Mouse (Mus musculus): Measurements from ENCODE around the gene Zfp52. TPM values are rescaled to one million over a fixed set of nuclear protein-coding genes. Genes with fewer than 3 reads are reported as not detected.

The Zfp52 gene
- polyA plus RNA-seq, 1 experiment: 1.1 TPM

DNA sequence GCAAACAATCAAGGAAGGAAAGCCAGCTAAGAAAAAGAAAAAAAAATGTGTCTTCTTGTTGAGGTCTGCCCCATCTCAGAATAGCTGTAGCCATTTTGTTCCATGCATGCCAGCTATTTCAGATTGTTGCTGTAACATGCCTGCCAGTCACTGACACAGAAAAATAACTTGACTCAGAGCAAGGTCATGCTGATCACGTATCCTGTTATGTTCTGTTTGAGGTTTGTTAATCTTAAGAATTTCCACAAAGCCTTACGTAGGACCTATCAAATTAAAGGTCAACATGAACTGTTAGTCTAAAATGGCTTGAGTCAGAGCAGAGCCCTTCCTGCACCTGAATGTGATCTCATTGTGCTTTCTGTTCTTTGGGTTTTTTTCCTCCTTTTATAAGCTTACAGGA, 1.3 kb downstream of the Zfp52 start:
- no peaks in the 10 kb centered on the region for H3K9me3 ChIP-seq
- H3K36me3 ChIP-seq (replicated peaks; ENCODE audit: low read length): peaks cover 38% of the 10 kb centered on the region
- TF ChIP-seq FLI1 (IDR thresholded peaks at IDR 0.05; ENCODE audit: low read length) (no peak), GATA1 (IDR thresholded peaks at IDR 0.05; ENCODE audit: borderline replicate concordance, low read length) (no peak)
- H3K4me1 ChIP-seq: peaks cover 42% of the 10 kb centered on the region
- no peaks in the 10 kb centered on the region for H3K27me3 ChIP-seq (replicated peaks)
- H3K4me3 ChIP-seq (replicated peaks): peak overlapping the region; percentile 75

DNA sequence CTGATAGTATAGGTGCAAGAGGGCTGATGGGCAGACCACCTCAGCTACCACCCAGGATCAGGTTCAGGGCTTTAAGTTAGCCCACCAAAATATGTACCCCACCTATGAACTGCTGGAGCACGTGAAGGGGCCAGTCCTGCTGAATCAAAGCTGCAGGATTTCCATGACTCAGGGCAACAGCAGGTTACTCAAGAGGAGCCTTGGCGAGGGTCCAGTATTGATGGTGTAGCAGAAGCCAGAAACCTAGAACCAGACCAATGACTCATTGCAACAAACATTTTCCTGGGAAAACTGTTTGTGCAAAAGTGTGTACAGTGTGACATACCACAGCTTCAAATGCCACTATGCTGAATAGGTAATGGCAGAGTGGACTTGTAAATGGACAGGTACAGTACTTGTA, 22.5 kb downstream of the Zfp52 start:
- H3K9me3 ChIP-seq: no peaks in the 10 kb centered on the region
- H3K27me3 ChIP-seq (replicated peaks): no peaks in the 10 kb centered on the region
- TF ChIP-seq FLI1 (IDR thresholded peaks at IDR 0.05; ENCODE audit: low read length): no peak
- TF ChIP-seq GATA1 (IDR thresholded peaks at IDR 0.05; ENCODE audit: borderline replicate concordance, low read length): no peak
- 0 out of 2 replicates have a peak, but pooled peaks cover 2% of the 10 kb centered on the region for H3K4me1 ChIP-seq
- H3K4me3 ChIP-seq (replicated peaks): no peak overlapping the region
- H3K36me3 ChIP-seq (replicated peaks; ENCODE audit: low read length): peaks cover 93% of the 10 kb centered on the region

DNA sequence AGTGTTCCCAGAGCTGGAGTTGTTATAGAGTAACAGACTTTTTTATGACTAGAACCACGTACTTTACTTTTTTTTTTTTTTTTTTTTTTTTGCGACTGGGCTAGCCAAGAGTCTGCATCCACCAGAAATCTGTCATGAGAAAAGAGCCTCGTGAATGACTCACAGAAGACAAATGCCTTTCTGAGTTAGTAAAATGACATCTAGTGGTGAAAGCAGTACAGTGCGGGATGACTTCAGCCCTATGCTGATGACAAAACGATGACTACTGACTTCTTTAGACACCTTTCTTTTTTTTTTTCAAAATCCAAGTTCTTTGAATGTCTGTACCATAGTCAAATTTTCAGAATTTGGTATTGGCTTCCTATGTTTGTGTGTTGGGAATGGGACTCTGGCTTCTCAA, 30.9 kb downstream of the Zfp52 start:
- Histone ChIP-seq H3K9me3 (no peaks in the 10 kb centered on the region), H3K27me3 (replicated peaks) (no peaks in the 10 kb centered on the region), H3K36me3 (replicated peaks; ENCODE audit: low read length) (peaks cover 42% of the 10 kb centered on the region), H3K4me3 (replicated peaks) (peak overlapping the region; percentile 92), H3K4me1 (peaks cover 22% of the 10 kb centered on the region)
- TF ChIP-seq GATA1 (IDR thresholded peaks at IDR 0.05; ENCODE audit: borderline replicate concordance, low read length) (no peak), FLI1 (IDR thresholded peaks at IDR 0.05; ENCODE audit: low read length) (no peak)

DNA sequence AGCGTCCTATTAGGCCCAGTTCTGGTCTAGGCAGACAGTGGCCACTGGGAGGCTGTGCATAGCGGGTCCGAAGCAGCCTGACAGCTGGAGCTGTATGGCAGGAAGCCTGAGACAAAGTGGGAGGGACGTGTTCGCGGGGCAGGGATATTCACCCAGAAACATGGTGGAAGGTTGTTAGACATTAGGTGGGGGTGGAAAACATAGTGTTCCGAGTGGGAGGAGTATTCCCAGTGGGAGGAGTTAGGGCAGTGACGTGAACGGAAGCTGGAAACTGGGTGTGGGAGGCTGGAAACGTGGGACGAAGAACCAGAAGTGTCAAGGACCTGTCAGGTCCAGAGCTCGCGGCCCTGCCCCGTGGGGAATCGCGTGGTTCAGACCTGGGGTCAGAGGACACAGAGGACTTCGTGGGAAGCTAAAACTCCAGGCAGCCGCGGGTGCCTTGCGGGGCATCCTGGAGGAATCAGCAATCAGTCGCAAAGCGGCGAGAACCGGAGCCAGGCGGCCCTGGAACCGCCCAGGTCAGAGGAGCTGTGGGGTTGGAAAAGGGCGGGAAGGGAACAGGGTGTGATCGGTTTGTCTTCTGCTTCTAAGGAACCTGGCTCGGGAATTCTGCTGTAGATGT, 31.5 kb downstream of the Zfp52 start, which contains the start of gene Zfp948:
Gene Zfp948 (plus strand): TSS at position 281 of the 622 bp plus-strand sequence.
- Histone ChIP-seq H3K4me1 (peaks cover 26% of the 10 kb centered on the region), H3K27me3 (replicated peaks) (no peaks in the 10 kb centered on the region), H3K4me3 (replicated peaks) (peak within 1 kb of the TSS; percentile 92), H3K36me3 (replicated peaks; ENCODE audit: low read length) (peaks cover 36% of the 10 kb centered on the region), H3K9me3 (no peaks in the 10 kb centered on the region)
- TF ChIP-seq FLI1 (IDR thresholded peaks at IDR 0.05; ENCODE audit: low read length): no peak
- TF ChIP-seq GATA1 (IDR thresholded peaks at IDR 0.05; ENCODE audit: borderline replicate concordance, low read length): no peak

DNA sequence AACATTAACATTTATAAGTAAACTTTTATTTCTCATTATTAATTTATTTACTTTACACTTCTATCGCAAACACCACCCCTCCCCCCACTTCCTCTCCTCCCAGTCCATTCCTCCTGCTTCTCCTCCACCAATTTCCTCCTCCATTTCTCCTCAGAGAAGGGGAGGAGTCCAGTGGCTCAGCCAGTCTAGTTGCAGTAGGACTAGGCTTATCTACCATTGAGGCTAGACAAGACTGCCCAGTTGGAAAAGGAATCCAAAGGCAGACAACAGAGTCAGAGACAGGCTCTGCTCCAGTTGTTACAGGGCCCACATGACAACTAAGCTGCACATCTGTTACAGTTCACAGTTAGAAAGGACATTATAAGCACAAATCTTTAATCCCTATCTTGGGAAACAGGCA, 32.4 kb downstream of the Zfp52 start:
- H3K4me1 ChIP-seq: peaks cover 30% of the 10 kb centered on the region
- H3K9me3 ChIP-seq: no peaks in the 10 kb centered on the region
- no peaks in the 10 kb centered on the region for H3K27me3 ChIP-seq (replicated peaks)
- H3K36me3 ChIP-seq (replicated peaks; ENCODE audit: low read length): peaks cover 35% of the 10 kb centered on the region
- H3K4me3 ChIP-seq (replicated peaks): peak overlapping the region; percentile 92
- TF ChIP-seq FLI1 (IDR thresholded peaks at IDR 0.05; ENCODE audit: low read length) (no peak), GATA1 (IDR thresholded peaks at IDR 0.05; ENCODE audit: borderline replicate concordance, low read length) (no peak)

DNA sequence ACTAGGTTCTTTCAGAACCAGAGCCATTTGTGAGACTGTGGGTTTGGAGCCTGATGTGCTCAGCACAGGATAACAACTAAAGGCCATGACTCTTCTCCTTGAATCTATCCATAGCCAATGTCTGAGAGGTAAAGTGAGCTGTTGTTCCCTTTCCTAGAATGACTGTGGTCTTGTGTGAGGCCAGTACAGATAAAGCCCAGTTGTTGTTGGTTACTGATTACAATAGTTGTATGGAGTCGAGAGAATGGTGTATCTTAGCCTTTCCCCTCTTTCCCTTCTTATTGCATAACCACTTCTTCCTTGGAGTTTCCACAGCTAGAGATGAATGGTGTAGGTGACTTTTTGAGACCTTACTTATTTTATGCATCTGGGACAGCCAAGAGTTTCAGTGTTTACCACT, 43.7 kb downstream of the Zfp52 start:
- peak overlapping the region; percentile 4 for H3K4me3 ChIP-seq (replicated peaks)
- peaks cover 17% of the 10 kb centered on the region for H3K4me1 ChIP-seq
- H3K9me3 ChIP-seq: no peaks in the 10 kb centered on the region
- H3K27me3 ChIP-seq (replicated peaks): no peaks in the 10 kb centered on the region
- no peak for TF ChIP-seq GATA1 (IDR thresholded peaks at IDR 0.05; ENCODE audit: borderline replicate concordance, low read length)
- TF ChIP-seq FLI1 (IDR thresholded peaks at IDR 0.05; ENCODE audit: low read length): no peak
- peaks cover 81% of the 10 kb centered on the region for H3K36me3 ChIP-seq (replicated peaks; ENCODE audit: low read length)

DNA sequence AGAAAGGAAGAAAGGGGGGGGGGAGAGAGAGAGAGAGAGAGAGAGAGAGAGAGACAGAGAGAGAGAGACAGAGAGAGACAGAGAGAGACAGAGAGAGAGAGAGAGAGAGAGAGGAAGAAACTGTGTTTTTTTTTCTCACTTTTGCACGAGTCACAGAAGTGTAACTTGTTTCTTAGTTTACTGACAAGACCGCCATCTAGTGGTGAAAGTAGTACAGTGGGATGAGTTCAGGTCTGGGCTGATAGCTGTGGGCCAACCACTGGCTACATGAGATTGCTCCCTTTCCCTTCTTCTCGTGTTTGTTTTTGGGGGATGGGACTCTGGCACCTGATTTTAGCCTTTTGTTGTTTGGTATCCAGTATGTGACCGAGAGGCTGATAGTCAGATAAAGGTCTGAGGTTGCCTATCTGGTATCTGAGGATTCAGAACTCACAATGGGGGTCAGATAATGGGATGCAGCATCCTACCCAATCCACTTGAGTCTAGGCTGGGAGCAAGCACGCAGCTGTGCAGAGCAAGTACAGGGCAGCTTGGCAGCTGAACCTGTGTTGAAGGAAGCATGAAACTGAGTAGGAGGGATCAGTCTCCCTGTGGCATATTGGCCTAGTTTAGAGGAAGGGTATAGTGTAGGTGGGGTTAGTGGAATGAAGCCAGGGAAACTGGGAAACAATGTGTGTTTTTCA, 44.3 kb downstream of the Zfp52 start:
- Histone ChIP-seq H3K9me3 (no peaks in the 10 kb centered on the region), H3K4me1 (peaks cover 17% of the 10 kb centered on the region), H3K27me3 (replicated peaks) (no peaks in the 10 kb centered on the region), H3K36me3 (replicated peaks; ENCODE audit: low read length) (peaks cover 81% of the 10 kb centered on the region), H3K4me3 (replicated peaks) (no peak overlapping the region)
- no peak for TF ChIP-seq GATA1 (IDR thresholded peaks at IDR 0.05; ENCODE audit: borderline replicate concordance, low read length)
- no peak for TF ChIP-seq FLI1 (IDR thresholded peaks at IDR 0.05; ENCODE audit: low read length)

DNA sequence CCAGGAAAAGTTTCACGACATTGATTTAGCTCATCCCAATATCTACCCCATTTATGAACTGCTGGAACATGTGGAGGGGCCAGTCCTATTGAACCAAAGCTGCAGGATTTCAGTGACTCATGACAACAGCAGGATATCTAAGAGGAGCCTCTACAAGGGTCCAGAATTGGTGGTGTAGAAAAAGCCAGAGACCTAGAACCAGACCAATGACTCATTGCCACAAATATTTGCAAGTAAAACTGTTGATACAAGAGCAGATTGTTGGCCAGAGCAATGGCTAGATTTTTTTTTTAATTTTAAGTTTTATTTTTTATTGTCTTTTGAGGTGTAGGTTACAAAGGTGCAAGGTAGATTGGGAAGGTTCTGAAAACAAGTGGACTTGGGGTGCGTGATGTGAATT, 50.2 kb downstream of the Zfp52 start:
- no peak overlapping the region for H3K4me3 ChIP-seq (replicated peaks)
- no peak for TF ChIP-seq GATA1 (IDR thresholded peaks at IDR 0.05; ENCODE audit: borderline replicate concordance, low read length)
- TF ChIP-seq FLI1 (IDR thresholded peaks at IDR 0.05; ENCODE audit: low read length): no peak
- no peaks in the 10 kb centered on the region for H3K27me3 ChIP-seq (replicated peaks)
- no peaks in the 10 kb centered on the region for H3K4me1 ChIP-seq
- peaks cover 10% of the 10 kb centered on the region; the same call in 1 of the 2 replicates for H3K9me3 ChIP-seq
- peaks cover 89% of the 10 kb centered on the region for H3K36me3 ChIP-seq (replicated peaks; ENCODE audit: low read length)

Other genes starting within 250 kb of the Zfp52 start
- not detected in 2 replicates for gene Vmn1r237, start 223.7 kb upstream of the Zfp52 start, polyA plus RNA-seq (2012; ENCODE audit: insufficient read depth, low replicate concordance)
- gene Zfp677, start 151.8 kb upstream of the Zfp52 start, polyA plus RNA-seq (2012; ENCODE audit: insufficient read depth, low replicate concordance): not detected in 2 replicates
- not detected in 2 replicates for gene Zfp54, start 112.3 kb upstream of the Zfp52 start, polyA plus RNA-seq (2012; ENCODE audit: insufficient read depth, low replicate concordance)
- 0.36 TPM in 1 of 2 replicates, not detected in the other for gene Zfp51, start 85.2 kb upstream of the Zfp52 start, polyA plus RNA-seq (2012; ENCODE audit: insufficient read depth, low replicate concordance)
- gene Zfp53, start 46.5 kb upstream of the Zfp52 start, polyA plus RNA-seq (2012; ENCODE audit: insufficient read depth, low replicate concordance): 2.9 TPM in 1 of 2 replicates, not detected in the other
- gene Zfp948, start 31.5 kb downstream of the Zfp52 start, polyA plus RNA-seq (2012; ENCODE audit: insufficient read depth, low replicate concordance): 1.5 TPM in 1 of 2 replicates, not detected in the other
- gene Zfp983, start 115.1 kb downstream of the Zfp52 start, polyA plus RNA-seq (2012; ENCODE audit: insufficient read depth, low replicate concordance): 0.17 TPM in 1 of 2 replicates, not detected in the other
- not detected in 2 replicates for gene Gm10226, start 156.3 kb downstream of the Zfp52 start, polyA plus RNA-seq (2012; ENCODE audit: insufficient read depth, low replicate concordance)
- 0.04 TPM in 1 of 2 replicates, not detected in the other for gene Zfp760, start 172.2 kb downstream of the Zfp52 start, polyA plus RNA-seq (2012; ENCODE audit: insufficient read depth, low replicate concordance)
- 0.72 TPM in 1 of 2 replicates, not detected in the other for gene Zfp229, start 195.3 kb downstream of the Zfp52 start, polyA plus RNA-seq (2012; ENCODE audit: insufficient read depth, low replicate concordance)